Mouse (Mus musculus): ENCODE measurements around the gene Pdpn. TPM values are rescaled to one million over a fixed set of nuclear protein-coding genes. Genes with fewer than 3 reads are reported as not detected.

Pdpn gene
- polyA plus RNA-seq, 1 experiment from 2014 or later, result 35.4 TPM

GRCm38 (mm10) chr4:143239615-143240201 is 59.7 kb downstream of the Pdpn start:
- Histone ChIP-seq H3K9ac (replicated peaks; ENCODE audit: low read depth, low read length) (no peak overlapping the region), H3K9me3 (ENCODE audit: control insufficient read depth, low read depth, low read length) (no peaks in the 10 kb centered on the region), H3K4me3 (ENCODE audit: low read depth, low read length) (no peak overlapping the region), H3K4me2 (replicated peaks; ENCODE audit: low read depth, low read length) (no peak overlapping the region), H3K36me3 (ENCODE audit: control insufficient read depth, insufficient read depth, low read length) (no peaks in the 10 kb centered on the region), H3K27ac (ENCODE audit: low read length) (no peak overlapping the region), H3K27me3 (ENCODE audit: control insufficient read depth, insufficient read depth, low read length) (no peaks in the 10 kb centered on the region), H3K4me1 (ENCODE audit: control insufficient read depth, insufficient read depth, low read length) (no peaks in the 10 kb centered on the region)
- ATAC-seq (ENCODE audit: insufficient number of reproducible peaks, insufficient read depth, low FRiP score, low read depth), result no peak
- WGBS, result 92% methylated on average over 9 of the region's 9 CpGs

- H3K4me1 ChIP-seq (ENCODE audit: control insufficient read depth, insufficient read depth, low read length), result no peaks in the 10 kb centered on the region
- H3K9ac ChIP-seq (replicated peaks; ENCODE audit: low read depth, low read length), result no peak overlapping the region
- ATAC-seq (ENCODE audit: insufficient number of reproducible peaks, insufficient read depth, low FRiP score, low read depth), result no peak
- H3K27ac ChIP-seq (ENCODE audit: low read length), result no peak overlapping the region
- H3K9me3 ChIP-seq (ENCODE audit: control insufficient read depth, low read depth, low read length), result no peaks in the 10 kb centered on the region
- H3K4me2 ChIP-seq (replicated peaks; ENCODE audit: low read depth, low read length), result no peak overlapping the region
- no peaks in the 10 kb centered on the region for H3K27me3 ChIP-seq (ENCODE audit: control insufficient read depth, insufficient read depth, low read length)
- no peaks in the 10 kb centered on the region for H3K36me3 ChIP-seq (ENCODE audit: control insufficient read depth, insufficient read depth, low read length)
- no peak overlapping the region for H3K4me3 ChIP-seq (ENCODE audit: low read depth, low read length)
- 92% methylated on average over 5 of the region's 5 CpGs for WGBS
These were observed 60.2 kb downstream of the Pdpn start for GRCm38 (mm10) chr4:143239117-143239516.

GRCm38 (mm10) chr4:143238241-143239031 is 60.9 kb downstream of the Pdpn start:
- no peak for ATAC-seq (ENCODE audit: insufficient number of reproducible peaks, insufficient read depth, low FRiP score, low read depth)
- Histone ChIP-seq H3K9ac (replicated peaks; ENCODE audit: low read depth, low read length) (no peak overlapping the region), H3K27me3 (ENCODE audit: control insufficient read depth, insufficient read depth, low read length) (no peaks in the 10 kb centered on the region), H3K4me2 (replicated peaks; ENCODE audit: low read depth, low read length) (0 out of 2 replicates have a peak overlapping the region, but pooled peaks have one; percentile 2), H3K4me3 (ENCODE audit: low read depth, low read length) (no peak overlapping the region), H3K9me3 (ENCODE audit: control insufficient read depth, low read depth, low read length) (no peaks in the 10 kb centered on the region), H3K27ac (ENCODE audit: low read length) (no peak overlapping the region), H3K4me1 (ENCODE audit: control insufficient read depth, insufficient read depth, low read length) (no peaks in the 10 kb centered on the region), H3K36me3 (ENCODE audit: control insufficient read depth, insufficient read depth, low read length) (no peaks in the 10 kb centered on the region)
- 19% methylated on average over 23 of the region's 23 CpGs for WGBS

- H3K36me3 ChIP-seq (ENCODE audit: control insufficient read depth, insufficient read depth, low read length), result no peaks in the 10 kb centered on the region
- no peaks in the 10 kb centered on the region for H3K9me3 ChIP-seq (ENCODE audit: control insufficient read depth, low read depth, low read length)
- 89% methylated on average over 10 of the region's 10 CpGs for WGBS
- H3K4me2 ChIP-seq (replicated peaks; ENCODE audit: low read depth, low read length), result no peak overlapping the region
- no peak overlapping the region for H3K27ac ChIP-seq (ENCODE audit: low read length)
- no peaks in the 10 kb centered on the region for H3K4me1 ChIP-seq (ENCODE audit: control insufficient read depth, insufficient read depth, low read length)
- ATAC-seq (ENCODE audit: insufficient number of reproducible peaks, insufficient read depth, low FRiP score, low read depth), result peak; percentile 28; the same call in 1 of the 2 replicates
- H3K9ac ChIP-seq (replicated peaks; ENCODE audit: low read depth, low read length), result no peak overlapping the region
- no peaks in the 10 kb centered on the region for H3K27me3 ChIP-seq (ENCODE audit: control insufficient read depth, insufficient read depth, low read length)
- H3K4me3 ChIP-seq (ENCODE audit: low read depth, low read length), result no peak overlapping the region
These were observed 67.5 kb downstream of the Pdpn start for GRCm38 (mm10) chr4:143231790-143232422.

GRCm38 (mm10) chr4:143231110-143231509 is 68.3 kb downstream of the Pdpn start:
- Histone ChIP-seq H3K4me2 (replicated peaks; ENCODE audit: low read depth, low read length) (no peak overlapping the region), H3K9me3 (ENCODE audit: control insufficient read depth, low read depth, low read length) (no peaks in the 10 kb centered on the region), H3K4me1 (ENCODE audit: control insufficient read depth, insufficient read depth, low read length) (no peaks in the 10 kb centered on the region), H3K27me3 (ENCODE audit: control insufficient read depth, insufficient read depth, low read length) (no peaks in the 10 kb centered on the region), H3K27ac (ENCODE audit: low read length) (no peak overlapping the region), H3K4me3 (ENCODE audit: low read depth, low read length) (no peak overlapping the region), H3K36me3 (ENCODE audit: control insufficient read depth, insufficient read depth, low read length) (no peaks in the 10 kb centered on the region), H3K9ac (replicated peaks; ENCODE audit: low read depth, low read length) (no peak overlapping the region)
- 63% methylated on average over 3 of the region's 3 CpGs for WGBS
- no peak for ATAC-seq (ENCODE audit: insufficient number of reproducible peaks, insufficient read depth, low FRiP score, low read depth)

GRCm38 (mm10) chr4:143227976-143228375 is 71.4 kb downstream of the Pdpn start:
- Histone ChIP-seq H3K4me3 (ENCODE audit: low read depth, low read length) (no peak overlapping the region), H3K9me3 (ENCODE audit: control insufficient read depth, low read depth, low read length) (no peaks in the 10 kb centered on the region), H3K36me3 (ENCODE audit: control insufficient read depth, insufficient read depth, low read length) (no peaks in the 10 kb centered on the region), H3K27ac (ENCODE audit: low read length) (no peak overlapping the region), H3K4me2 (replicated peaks; ENCODE audit: low read depth, low read length) (no peak overlapping the region), H3K4me1 (ENCODE audit: control insufficient read depth, insufficient read depth, low read length) (no peaks in the 10 kb centered on the region), H3K9ac (replicated peaks; ENCODE audit: low read depth, low read length) (no peak overlapping the region), H3K27me3 (ENCODE audit: control insufficient read depth, insufficient read depth, low read length) (no peaks in the 10 kb centered on the region)
- WGBS, result 63% methylated on average over 5 of the region's 5 CpGs
- ATAC-seq (ENCODE audit: insufficient number of reproducible peaks, insufficient read depth, low FRiP score, low read depth), result no peak

GRCm38 (mm10) chr4:143225886-143226285 is 73.5 kb downstream of the Pdpn start:
- 43% methylated on average over 9 of the region's 9 CpGs for WGBS
- H3K4me2 ChIP-seq (replicated peaks; ENCODE audit: low read depth, low read length), result no peak overlapping the region
- H3K27ac ChIP-seq (ENCODE audit: low read length), result no peak overlapping the region
- H3K9me3 ChIP-seq (ENCODE audit: control insufficient read depth, low read depth, low read length), result no peaks in the 10 kb centered on the region
- ATAC-seq (ENCODE audit: insufficient number of reproducible peaks, insufficient read depth, low FRiP score, low read depth), result no peak
- no peak overlapping the region for H3K4me3 ChIP-seq (ENCODE audit: low read depth, low read length)
- H3K27me3 ChIP-seq (ENCODE audit: control insufficient read depth, insufficient read depth, low read length), result no peaks in the 10 kb centered on the region
- no peak overlapping the region for H3K9ac ChIP-seq (replicated peaks; ENCODE audit: low read depth, low read length)
- no peaks in the 10 kb centered on the region for H3K4me1 ChIP-seq (ENCODE audit: control insufficient read depth, insufficient read depth, low read length)
- H3K36me3 ChIP-seq (ENCODE audit: control insufficient read depth, insufficient read depth, low read length), result no peaks in the 10 kb centered on the region

- Histone ChIP-seq H3K9me3 (ENCODE audit: control insufficient read depth, low read depth, low read length) (no peaks in the 10 kb centered on the region), H3K4me1 (ENCODE audit: control insufficient read depth, insufficient read depth, low read length) (no peaks in the 10 kb centered on the region), H3K9ac (replicated peaks; ENCODE audit: low read depth, low read length) (no peak overlapping the region), H3K27ac (ENCODE audit: low read length) (no peak overlapping the region), H3K4me3 (ENCODE audit: low read depth, low read length) (no peak overlapping the region), H3K27me3 (ENCODE audit: control insufficient read depth, insufficient read depth, low read length) (no peaks in the 10 kb centered on the region), H3K36me3 (ENCODE audit: control insufficient read depth, insufficient read depth, low read length) (no peaks in the 10 kb centered on the region), H3K4me2 (replicated peaks; ENCODE audit: low read depth, low read length) (no peak overlapping the region)
- 46% methylated on average over 9 of the region's 9 CpGs for WGBS
- no peak for ATAC-seq (ENCODE audit: insufficient number of reproducible peaks, insufficient read depth, low FRiP score, low read depth)
These were observed 80.0 kb downstream of the Pdpn start for GRCm38 (mm10) chr4:143219316-143219751.

All from stomach, embryonic 14.5 days (tissue).